Mouse (Mus musculus) small intestine, adult 2 months (tissue): ENCODE measurements at regions not wholly inside any gene's neighbourhood (a gene's known extent, or its start where the extent isn't known, plus 50 kb on each side); places are given as distances from the start of the nearest gene placed in this dataset.

Experiments
- H3K27ac ChIP-seq: fragments of 200-500 bp; 2 replicates; pipeline ENCODE4 v1.5.1; 2012; ENCODE audit warnings: low read depth, low read length, control low read depth, inconsistent platforms; ENCODE audit not compliant: insufficient read depth
- H3K27me3 ChIP-seq: fragments of 200-500 bp; 2 replicates; pipeline ENCODE4 v1.6.1; 2012; ENCODE audit warnings: mild to moderate bottlenecking, moderate library complexity, low read length, inconsistent platforms; ENCODE audit not compliant: control insufficient read depth, insufficient read depth
- H3K36me3 ChIP-seq: fragments of 200-500 bp; 2 replicates; pipeline ENCODE4 v1.6.1; 2012; ENCODE audit warnings: mild to moderate bottlenecking, low read length, control low read depth, inconsistent platforms; ENCODE audit not compliant: control insufficient read depth, insufficient read depth
- H3K4me1 ChIP-seq: fragments of 200-500 bp; 2 replicates; pipeline ENCODE4 v1.6.1; 2012; ENCODE audit warnings: low read length, inconsistent platforms, mixed read lengths; ENCODE audit not compliant: control insufficient read depth, insufficient read depth, insufficient read length
- H3K4me3 ChIP-seq: fragments of 200-500 bp; 2 replicates; pipeline ENCODE4 v1.5.1; 2012; ENCODE audit warnings: low read depth, mild to moderate bottlenecking, control low read depth, inconsistent platforms, low read length, moderate library complexity
- CTCF ChIP-seq: fragments of 200-500 bp; IDR thresholded peaks from 2 replicates; pipeline ENCODE4 v1.5.1; 2012; ENCODE audit warnings: low read depth, mild to moderate bottlenecking, control low read depth, inconsistent platforms, low read length, moderate library complexity, mixed read lengths; ENCODE audit not compliant: insufficient replicate concordance, insufficient read length; ENCODE audit errors: extremely low read depth
- POLR2A ChIP-seq: fragments of 200-500 bp; IDR thresholded peaks from 2 replicates; pipeline ENCODE4 v1.6.1; 2012; ENCODE audit warnings: low read depth, mild to moderate bottlenecking, control low read depth, inconsistent platforms, low read length, moderate library complexity
- WGBS: fragments of 180-500 bp; shearing (Covaris S2); methylation state at CpG from one replicate; pipeline ENCODE4 v1.1.7; 2018; 5-methylcytosine and 5-hydroxymethylcytosine counted together

DNA sequence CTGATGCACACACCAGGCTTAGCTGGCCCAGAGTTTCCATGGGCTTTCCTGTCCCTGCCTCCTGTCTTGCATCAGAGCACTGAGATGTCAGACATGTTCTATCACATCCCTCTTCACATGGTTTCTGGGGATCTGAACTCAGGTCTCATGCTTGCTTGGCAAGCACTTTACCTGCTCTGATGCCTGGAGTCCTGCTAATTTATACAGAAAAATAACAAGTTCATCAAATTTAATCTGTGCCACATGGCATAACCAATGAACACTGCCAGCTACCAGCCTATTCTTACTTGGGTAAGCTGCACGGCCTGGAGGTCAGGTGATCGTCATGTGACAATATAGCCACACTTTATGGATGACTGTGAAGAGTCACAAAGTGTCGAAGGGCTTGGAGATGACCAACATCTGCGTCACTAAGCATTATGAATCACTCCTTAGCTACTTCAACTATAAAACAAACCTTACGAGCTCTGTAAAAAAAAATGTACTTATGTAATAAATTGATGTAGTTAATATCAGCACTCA is 186.2 kb downstream of the Hlx start:
- no peak for TF ChIP-seq POLR2A
- TF ChIP-seq CTCF: no peak
- Histone ChIP-seq H3K36me3 (no peaks in the 10 kb centered on the region), H3K4me3 (no peak overlapping the region), H3K27me3 (no peaks in the 10 kb centered on the region; the same call in 1 of the 2 replicates), H3K27ac (no peak overlapping the region), H3K4me1 (no peaks in the 10 kb centered on the region)
- 79% methylated on average over 5 of the region's 5 CpGs for WGBS

DNA sequence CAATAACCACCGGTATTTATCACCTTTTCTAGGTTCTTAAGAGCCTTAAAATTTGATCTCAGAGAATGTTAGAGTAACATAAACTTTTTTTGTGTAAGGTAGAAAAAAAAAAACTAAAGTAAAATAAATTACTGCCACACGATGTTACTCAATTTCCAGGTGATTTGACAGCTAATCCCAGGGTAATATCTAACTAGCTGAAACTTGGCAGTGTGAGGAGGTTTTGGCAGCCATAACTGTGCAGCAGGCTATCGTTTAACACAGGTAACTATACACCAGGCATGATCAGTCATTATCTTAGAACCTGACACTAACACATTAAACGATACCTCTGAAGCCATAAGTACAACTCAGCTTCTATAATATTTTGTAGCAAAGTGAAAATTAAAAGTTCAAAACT is 187.3 kb downstream of the Hlx start:
- Histone ChIP-seq H3K4me1 (no peaks in the 10 kb centered on the region), H3K4me3 (no peak overlapping the region)

GRCm38 (mm10) chr1:184542321-184543115 is 189.9 kb downstream of the Hlx start:
- no peaks in the 10 kb centered on the region for H3K27me3 ChIP-seq
- H3K27ac ChIP-seq: no peak overlapping the region
- WGBS: 69% methylated on average over 11 of the region's 11 CpGs
- no peaks in the 10 kb centered on the region for H3K36me3 ChIP-seq
- no peak overlapping the region for H3K4me3 ChIP-seq
- H3K4me1 ChIP-seq: no peaks in the 10 kb centered on the region
- TF ChIP-seq CTCF: no peak
- TF ChIP-seq POLR2A: no peak

More for the DNA sequence above, 187.3 kb downstream of the Hlx start:
- TF ChIP-seq POLR2A: no peak
- TF ChIP-seq CTCF: no peak
- no peak overlapping the region for H3K27ac ChIP-seq
- H3K27me3 ChIP-seq: no peaks in the 10 kb centered on the region
- 54% methylated on average over 4 of the region's 4 CpGs for WGBS
- no peaks in the 10 kb centered on the region for H3K36me3 ChIP-seq

DNA sequence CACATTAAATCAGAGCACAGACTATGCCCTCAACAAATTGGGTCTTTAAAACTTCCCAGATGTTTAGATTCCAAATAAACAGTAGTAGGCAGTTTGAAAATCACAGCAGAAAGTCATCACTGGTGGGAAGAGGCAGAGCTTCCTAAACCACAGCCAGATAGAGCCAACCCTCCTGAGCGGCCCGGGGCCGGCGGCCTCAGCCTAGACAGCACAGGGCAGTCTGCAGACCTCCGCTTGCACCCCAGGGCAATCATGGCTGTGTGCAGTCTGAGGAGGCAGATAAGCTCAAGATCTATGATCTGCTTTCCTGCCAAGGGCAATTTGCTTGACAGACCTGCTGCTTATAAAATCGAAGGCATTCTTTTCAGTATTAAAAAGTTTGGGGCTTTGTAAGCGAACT is 192.6 kb downstream of the Hlx start:
- 48% methylated on average over 7 of the region's 7 CpGs for WGBS
- Histone ChIP-seq H3K4me1 (no peaks in the 10 kb centered on the region), H3K36me3 (no peaks in the 10 kb centered on the region), H3K27me3 (no peaks in the 10 kb centered on the region), H3K4me3 (no peak overlapping the region), H3K27ac (no peak overlapping the region)
- TF ChIP-seq POLR2A (no peak), CTCF (no peak)

DNA sequence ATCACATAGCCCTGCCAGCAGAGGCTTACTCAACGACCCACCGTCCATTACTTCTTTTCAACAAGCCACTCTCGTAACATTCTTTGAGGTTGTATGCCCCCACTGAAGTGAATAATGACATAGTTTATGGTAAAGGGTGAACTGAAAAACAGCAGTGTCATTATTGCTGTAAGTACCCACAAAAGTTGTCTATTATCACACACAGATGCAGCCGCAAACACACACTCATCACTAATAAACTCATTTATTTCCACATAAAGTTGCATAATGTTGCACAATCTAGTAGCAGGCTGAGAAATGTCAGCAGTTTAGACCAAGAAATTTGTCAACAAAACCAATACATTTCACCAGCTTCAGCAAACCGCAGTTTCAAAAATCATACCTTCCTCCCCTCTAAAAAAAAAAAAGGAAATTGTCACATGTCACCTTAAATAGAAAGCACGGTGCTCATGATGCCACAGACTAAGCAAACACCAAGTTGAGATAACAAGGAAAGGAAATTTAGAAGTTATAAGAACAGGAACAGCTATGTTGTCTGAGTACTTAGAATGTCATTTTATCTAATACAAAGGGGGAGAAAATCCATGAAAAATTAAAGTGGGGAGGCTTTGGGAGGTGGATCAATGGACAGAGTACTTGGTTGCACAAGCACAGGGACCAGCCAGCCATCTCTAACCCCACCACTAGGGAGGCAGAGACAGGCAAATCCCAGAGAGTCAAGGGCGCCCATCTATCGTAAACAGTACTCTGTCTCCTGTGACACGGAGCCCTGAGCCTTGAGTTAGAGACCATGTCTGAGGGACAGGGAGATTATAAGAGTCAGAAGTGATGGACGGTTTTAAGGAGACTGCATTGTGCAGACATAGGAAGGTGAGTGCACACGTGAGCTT is 195.9 kb downstream of the Hlx start:
- no peaks in the 10 kb centered on the region for H3K4me1 ChIP-seq
- 67% methylated on average over 11 of the region's 11 CpGs for WGBS
- no peak overlapping the region for H3K27ac ChIP-seq
- TF ChIP-seq CTCF (no peak), POLR2A (no peak)
- no peaks in the 10 kb centered on the region for H3K36me3 ChIP-seq
- H3K27me3 ChIP-seq: no peaks in the 10 kb centered on the region
- H3K4me3 ChIP-seq: no peak overlapping the region

- Histone ChIP-seq H3K4me1 (no peaks in the 10 kb centered on the region), H3K4me3 (no peak overlapping the region), H3K27ac (no peak overlapping the region), H3K27me3 (no peaks in the 10 kb centered on the region), H3K36me3 (no peaks in the 10 kb centered on the region)
- 89% methylated on average over 3 of the region's 3 CpGs for WGBS
- TF ChIP-seq CTCF (no peak), POLR2A (no peak)
Measured at GRCm38 (mm10) chr1:184535691-184536090, 196.7 kb downstream of the Hlx start.

- H3K4me3 ChIP-seq: no peak overlapping the region
- 76% methylated on average over 4 of the region's 4 CpGs for WGBS
- no peak overlapping the region for H3K27ac ChIP-seq
- no peak for TF ChIP-seq CTCF
- no peak for TF ChIP-seq POLR2A
- no peaks in the 10 kb centered on the region for H3K27me3 ChIP-seq
- H3K36me3 ChIP-seq: no peaks in the 10 kb centered on the region
- no peaks in the 10 kb centered on the region for H3K4me1 ChIP-seq
Measured at GRCm38 (mm10) chr1:184534511-184534910, 197.9 kb downstream of the Hlx start.
